8 mouse cellular contexts compared by ENCODE assay signal in genomic region chr6:39574951-39575350, GRCm38 (mm10). TPM values are rescaled to one million over a fixed set of nuclear protein-coding genes. Genes with fewer than 3 reads are reported as not detected.
DNase-seq lines count a peak whose midpoint lies in the region; ATAC-seq and TF ChIP-seq lines count a peak whose summit lies in the region.

No protein-coding gene starts in this region.

- peak overlapping the region; percentile 71 for H3K4me2 ChIP-seq in embryonic facial prominence, embryonic 14.5 days (ENCODE audit: low read depth, low read length)
- peak overlapping the region; percentile 83 for H3K4me2 ChIP-seq in intestine, embryonic 15.5 days (replicated peaks)
- H3K4me2 ChIP-seq in neural tube, embryonic 13.5 days, result peak overlapping the region; percentile 90

- no peaks in the 10 kb centered on the region for H3K9me3 ChIP-seq in embryonic facial prominence, embryonic 14.5 days (ENCODE audit: control insufficient read depth, low read length)
- H3K9me3 ChIP-seq in intestine, embryonic 15.5 days, result no peaks in the 10 kb centered on the region
- H3K9me3 ChIP-seq in neural tube, embryonic 13.5 days, result no peaks in the 10 kb centered on the region

- no peak for DNase-seq in left cerebral cortex, adult 2 months (ENCODE audit: extremely low spot score in 1 of 2, low spot score in 2 of 2)
- DNase-seq in left cerebral cortex, postnatal 14 days (ENCODE audit: low spot score in 2 of 2), result no peak
- no peak for DNase-seq in embryonic facial prominence, embryonic 14.5 days (ENCODE audit: low spot score)
- DNase-seq in right cerebral cortex, postnatal 10 days (ENCODE audit: low spot score in 2 of 2), result no peak
- no peak for DNase-seq in cerebellum, adult 18-20 months
- no peak for DNase-seq in cerebellum, adult 9-10 months

- H3K4me1 ChIP-seq in embryonic facial prominence, embryonic 14.5 days (ENCODE audit: control insufficient read depth, insufficient read depth, low read length), result peaks cover 16% of the 10 kb centered on the region
- peaks cover 12% of the 10 kb centered on the region for H3K4me1 ChIP-seq in intestine, embryonic 15.5 days (replicated peaks)
- peaks cover 16% of the 10 kb centered on the region for H3K4me1 ChIP-seq in neural tube, embryonic 13.5 days (replicated peaks)

- no peaks in the 10 kb centered on the region for H3K27me3 ChIP-seq in embryonic facial prominence, embryonic 14.5 days (replicated peaks; ENCODE audit: control insufficient read depth, insufficient read depth, low read length)
- no peaks in the 10 kb centered on the region for H3K27me3 ChIP-seq in intestine, embryonic 15.5 days (replicated peaks)
- no peaks in the 10 kb centered on the region for H3K27me3 ChIP-seq in neural tube, embryonic 13.5 days

- intact Hi-C loops in left cerebral cortex, adult 2 months (cut with DNase I), result no loop called here
- intact Hi-C loops in left cerebral cortex, postnatal 14 days (cut with DNase I), result no loop called here

- H3K27ac ChIP-seq in left cerebral cortex, adult 2 months, result no peak overlapping the region; the same call in 1 of the 2 replicates
- no peak overlapping the region for H3K27ac ChIP-seq in embryonic facial prominence, embryonic 14.5 days (replicated peaks; ENCODE audit: low read depth, low read length)
- no peak overlapping the region for H3K27ac ChIP-seq in intestine, embryonic 15.5 days
- H3K27ac ChIP-seq in neural tube, embryonic 13.5 days (replicated peaks), result peak overlapping the region; percentile 97; the same call in 1 of the 2 replicates

- H3K4me3 ChIP-seq in left cerebral cortex, adult 2 months, result peak overlapping the region; percentile 74
- peak overlapping the region; percentile 81 for H3K4me3 ChIP-seq in embryonic facial prominence, embryonic 14.5 days (ENCODE audit: low read depth, low read length)
- peak overlapping the region; percentile 81 for H3K4me3 ChIP-seq in intestine, embryonic 15.5 days (replicated peaks)
- H3K4me3 ChIP-seq in neural tube, embryonic 13.5 days, result peak overlapping the region; percentile 88

- 68% methylated on average over 7 of the region's 7 CpGs for WGBS in embryonic facial prominence, embryonic 14.5 days
- 53% methylated on average over 7 of the region's 7 CpGs for WGBS in intestine, embryonic 15.5 days
- WGBS in neural tube, embryonic 13.5 days, result 70% methylated on average over 7 of the region's 7 CpGs

- TF ChIP-seq CTCF in left cerebral cortex, adult 2 months (IDR thresholded peaks at IDR 0.05), result no peak

- H3K36me3 ChIP-seq in embryonic facial prominence, embryonic 14.5 days (ENCODE audit: control insufficient read depth, insufficient read depth, low read length), result peaks cover 33% of the 10 kb centered on the region
- peaks cover 6% of the 10 kb centered on the region for H3K36me3 ChIP-seq in intestine, embryonic 15.5 days
- H3K36me3 ChIP-seq in neural tube, embryonic 13.5 days, result peaks cover 34% of the 10 kb centered on the region

- peak overlapping the region; percentile 91 for H3K9ac ChIP-seq in embryonic facial prominence, embryonic 14.5 days (ENCODE audit: low read depth, low read length)
- H3K9ac ChIP-seq in intestine, embryonic 15.5 days, result peak overlapping the region; percentile 77
- H3K9ac ChIP-seq in neural tube, embryonic 13.5 days, result peak overlapping the region; percentile 93

- no peak for ATAC-seq in embryonic facial prominence, embryonic 14.5 days (ENCODE audit: low read depth)
- no peak for ATAC-seq in intestine, embryonic 15.5 days
- no peak for ATAC-seq in neural tube, embryonic 13.5 days (ENCODE audit: low read depth)

RNA-seq across cellular contexts. Expression of gene Adck2, which starts 1.3 kb away (rescaled TPM):
- 10 to 100 TPM; 26.6 to 29.1 TPM for total RNA-seq in left cerebral cortex, adult 2 months (2021)
- total RNA-seq in left cerebral cortex, postnatal 14 days (2021), result 10 to 100 TPM; 23.2 to 29.0 TPM
- 27.3 and 32.8 TPM in 2 replicates for polyA plus RNA-seq in embryonic facial prominence, embryonic 14.5 days (2014; fragmentation: Nextera tagmentation; extraction: Ambion mirVana)
- 28.0 and 29.1 TPM in 2 replicates for polyA plus RNA-seq in intestine, embryonic 15.5 days (2015; fragmentation: Nextera tagmentation; extraction: Ambion mirVana)
- 39.5 and 41.7 TPM in 2 replicates for polyA plus RNA-seq in neural tube, embryonic 13.5 days (2015; fragmentation: Nextera tagmentation; extraction: Ambion mirVana)

RNA-seq across cellular contexts. Expression of gene Gm42420, which starts 10.6 kb away (rescaled TPM):
- under 1 TPM in 1 of 2 experiments, not detected in 1; 0.79 TPM for total RNA-seq in left cerebral cortex, adult 2 months (2021)
- total RNA-seq in left cerebral cortex, postnatal 14 days (2021), result 1 to 10 TPM in 1 of 2 experiments, under 1 TPM in 1; 0.87 to 1.3 TPM
- not detected in 2 replicates for polyA plus RNA-seq in embryonic facial prominence, embryonic 14.5 days (2014; fragmentation: Nextera tagmentation; extraction: Ambion mirVana)
- polyA plus RNA-seq in intestine, embryonic 15.5 days (2015; fragmentation: Nextera tagmentation; extraction: Ambion mirVana), result 1.1 and 1.2 TPM in 2 replicates
- polyA plus RNA-seq in neural tube, embryonic 13.5 days (2015; fragmentation: Nextera tagmentation; extraction: Ambion mirVana), result not detected in 2 replicates

RNA-seq across cellular contexts. Expression of gene Dennd2a, which starts 17.3 kb away (rescaled TPM):
- total RNA-seq in left cerebral cortex, adult 2 months (2021), result 10 to 100 TPM; 23.2 to 25.3 TPM
- 10 to 100 TPM; 21.4 to 22.7 TPM for total RNA-seq in left cerebral cortex, postnatal 14 days (2021)
- 24.0 and 28.4 TPM in 2 replicates for polyA plus RNA-seq in embryonic facial prominence, embryonic 14.5 days (2014; fragmentation: Nextera tagmentation; extraction: Ambion mirVana)
- 11.7 and 12.3 TPM in 2 replicates for polyA plus RNA-seq in intestine, embryonic 15.5 days (2015; fragmentation: Nextera tagmentation; extraction: Ambion mirVana)
- 25.8 and 26.1 TPM in 2 replicates for polyA plus RNA-seq in neural tube, embryonic 13.5 days (2015; fragmentation: Nextera tagmentation; extraction: Ambion mirVana)

RNA-seq across cellular contexts. Expression of gene Ndufb2, which starts 17.4 kb away (rescaled TPM):
- 100 to 1,000 TPM; 162 to 183 TPM for total RNA-seq in left cerebral cortex, adult 2 months (2021)
- total RNA-seq in left cerebral cortex, postnatal 14 days (2021), result 100 to 1,000 TPM; 197 to 204 TPM
- 343 and 390 TPM in 2 replicates for polyA plus RNA-seq in embryonic facial prominence, embryonic 14.5 days (2014; fragmentation: Nextera tagmentation; extraction: Ambion mirVana)
- polyA plus RNA-seq in intestine, embryonic 15.5 days (2015; fragmentation: Nextera tagmentation; extraction: Ambion mirVana), result 378 and 432 TPM in 2 replicates
- 393 and 454 TPM in 2 replicates for polyA plus RNA-seq in neural tube, embryonic 13.5 days (2015; fragmentation: Nextera tagmentation; extraction: Ambion mirVana)
